Mouse (Mus musculus) spleen, adult 2 months (tissue): Measurements from ENCODE around the gene Rpl39l.
"Not testable (repeated sequence)": the region's sequence is repeated elsewhere in the genome, so short reads cannot be mapped to it uniquely, and the experiment has no call there.

Source experiments
- CTCF ChIP-seq: fragments of 200-500 bp; IDR thresholded peaks from 2 replicates; pipeline ENCODE4 v1.5.1; 2011; ENCODE audit warnings: mild to moderate bottlenecking, inconsistent platforms; ENCODE audit not compliant: insufficient read depth, insufficient read length, insufficient replicate concordance; ENCODE audit errors: extremely low read depth
- POLR2A ChIP-seq: fragments of 200-500 bp; IDR thresholded peaks from 2 replicates; pipeline ENCODE4 v1.6.1; 2011; ENCODE audit warnings: low read depth, low read length, inconsistent platforms

GRCm38 (mm10) chr16:10216366-10216765, 46.3 kb downstream of the Rpl39l start:
- TF ChIP-seq CTCF, POLR2A: not testable (repeated sequence)
